Mouse (Mus musculus) embryo, embryonic 9.5 days (tissue): ENCODE measurements around the gene Fat3.

Source experiments
- DNase-seq: peaks from one replicate; pipeline ENCODE4 v3.0.0-alpha.2; 2017; ENCODE audit errors: extremely low spot score

Gene Fat3

GRCm38 (mm10) chr9:16437805-16438204 lies 63.3 kb downstream of the Fat3 start:
- peak; percentile 35 for DNase-seq

- peak; percentile 24 for DNase-seq
Measured at GRCm38 (mm10) chr9:16428589-16428988, 72.5 kb downstream of the Fat3 start.

- no peak for DNase-seq
Measured at GRCm38 (mm10) chr9:16422707-16423106, 78.4 kb downstream of the Fat3 start.

GRCm38 (mm10) chr9:16402815-16403214 lies 98.3 kb downstream of the Fat3 start:
- no peak for DNase-seq

GRCm38 (mm10) chr9:16398734-16399686 lies 102.1 kb downstream of the Fat3 start:
- DNase-seq = peak; percentile 54

- peak; percentile 57 for DNase-seq
Measured at GRCm38 (mm10) chr9:16389141-16389540, 111.9 kb downstream of the Fat3 start.

GRCm38 (mm10) chr9:16387527-16387926 lies 113.6 kb downstream of the Fat3 start:
- no peak for DNase-seq

GRCm38 (mm10) chr9:16363713-16364112 lies 137.4 kb downstream of the Fat3 start:
- no peak for DNase-seq

GRCm38 (mm10) chr9:16361811-16362210 lies 139.3 kb downstream of the Fat3 start:
- no peak for DNase-seq

- DNase-seq = no peak
Measured at GRCm38 (mm10) chr9:16356636-16357035, 144.4 kb downstream of the Fat3 start.

GRCm38 (mm10) chr9:16354906-16355305 lies 146.2 kb downstream of the Fat3 start:
- DNase-seq = no peak

GRCm38 (mm10) chr9:16353049-16353724 lies 147.9 kb downstream of the Fat3 start:
- peak; percentile 49 for DNase-seq

- DNase-seq = no peak
Measured at GRCm38 (mm10) chr9:16352486-16353048, 148.5 kb downstream of the Fat3 start.

- DNase-seq = no peak
Measured at GRCm38 (mm10) chr9:16344902-16345855, 155.9 kb downstream of the Fat3 start.

GRCm38 (mm10) chr9:16343191-16343590 lies 157.9 kb downstream of the Fat3 start:
- DNase-seq = no peak

GRCm38 (mm10) chr9:16342577-16342976 lies 158.5 kb downstream of the Fat3 start:
- no peak for DNase-seq

- DNase-seq = no peak
Measured at GRCm38 (mm10) chr9:16330290-16330984, 170.6 kb downstream of the Fat3 start.

GRCm38 (mm10) chr9:16318957-16319356 lies 182.1 kb downstream of the Fat3 start:
- no peak for DNase-seq

GRCm38 (mm10) chr9:16312599-16313197 lies 188.4 kb downstream of the Fat3 start:
- no peak for DNase-seq
